Mouse (Mus musculus) gastrocnemius, postnatal 10 days (tissue): ENCODE results near the gene Stn1. TPM values are rescaled to one million over a fixed set of nuclear protein-coding genes. Genes with fewer than 3 reads are reported as not detected.
A peak's percentile ranks its signal among the peaks of the same experiment; 100 is the strongest.

Source experiments
- DNase-seq: peaks from one replicate; pipeline ENCODE4 v3.0.0; 2021; ENCODE audit warnings: mixed read lengths
- total RNA-seq, 2 experiments: library from RNA; stranded (reverse); gene quantifications; 2 replicates each; pipeline ENCODE4 v1.2.3; 2021

Gene Stn1
- total RNA-seq, 2 experiments from 2014 or later = 10.5 to 15.2 TPM

GRCm38 (mm10) chr19:47545055-47545454 lies 7.7 kb upstream of the Stn1 start:
- DNase-seq = no peak

GRCm38 (mm10) chr19:47542441-47542840 lies 5.1 kb upstream of the Stn1 start:
- DNase-seq = no peak

GRCm38 (mm10) chr19:47538801-47539200 lies 1.5 kb upstream of the Stn1 start:
- DNase-seq = no peak

GRCm38 (mm10) chr19:47537879-47538278 lies 572 bp upstream of the Stn1 start:
- DNase-seq = peak; percentile 24

- DNase-seq = peak; percentile 99
Observed at GRCm38 (mm10) chr19:47536521-47537299, 597 bp downstream of the Stn1 start.

GRCm38 (mm10) chr19:47534131-47534530 lies 3.2 kb downstream of the Stn1 start:
- no peak for DNase-seq

- DNase-seq = no peak
Observed at GRCm38 (mm10) chr19:47532449-47532848, 4.9 kb downstream of the Stn1 start.

- DNase-seq = no peak
Observed at GRCm38 (mm10) chr19:47531309-47531708, 6.0 kb downstream of the Stn1 start.

GRCm38 (mm10) chr19:47526239-47526986 lies 10.9 kb downstream of the Stn1 start:
- DNase-seq = no peak

GRCm38 (mm10) chr19:47524905-47525304 lies 12.4 kb downstream of the Stn1 start:
- no peak for DNase-seq

- no peak for DNase-seq
Observed at GRCm38 (mm10) chr19:47521403-47521802, 15.9 kb downstream of the Stn1 start.

GRCm38 (mm10) chr19:47519163-47519893 lies 18.0 kb downstream of the Stn1 start:
- no peak for DNase-seq

- DNase-seq = peak; percentile 47
Observed at GRCm38 (mm10) chr19:47518475-47519162, 18.7 kb downstream of the Stn1 start.

GRCm38 (mm10) chr19:47517570-47517969 lies 19.7 kb downstream of the Stn1 start:
- DNase-seq = no peak

- no peak for DNase-seq
Observed at GRCm38 (mm10) chr19:47516879-47517278, 20.4 kb downstream of the Stn1 start.

GRCm38 (mm10) chr19:47515091-47515490 lies 22.2 kb downstream of the Stn1 start:
- no peak for DNase-seq

GRCm38 (mm10) chr19:47513618-47513897 lies 23.7 kb downstream of the Stn1 start:
- no peak for DNase-seq

GRCm38 (mm10) chr19:47512794-47513617 lies 24.3 kb downstream of the Stn1 start:
- DNase-seq = no peak

- no peak for DNase-seq
Observed at GRCm38 (mm10) chr19:47511958-47512357, 25.3 kb downstream of the Stn1 start.

- no peak for DNase-seq
Observed at GRCm38 (mm10) chr19:47511294-47511675, 26.0 kb downstream of the Stn1 start.

- no peak for DNase-seq
Observed at GRCm38 (mm10) chr19:47510473-47511293, 26.6 kb downstream of the Stn1 start.
